Mouse (Mus musculus) midbrain, embryonic 14.5 days (tissue): ENCODE measurements around the gene Npdc1. TPM values are rescaled to one million over a fixed set of nuclear protein-coding genes. Genes with fewer than 3 reads are reported as not detected.

Experiments used
- ATAC-seq: fragments of 200-750 bp; cut with Nextera tagmentation; 2 replicates; pipeline ENCODE4 v1.8.0; 2017; ENCODE audit warnings: moderate number of reproducible peaks, moderate library complexity; ENCODE audit not compliant: low FRiP score, low TSS enrichment
- DNase-seq: peaks from one replicate; pipeline ENCODE4 v3.0.0-alpha.2; 2015
- H3K27ac ChIP-seq: fragments of 300-500 bp; sonication (generic); replicated peaks from 2 replicates; pipeline ENCODE4 v1.5.1; 2014; ENCODE audit warnings: mild to moderate bottlenecking, low read depth, low read length, moderate library complexity
- H3K27me3 ChIP-seq: fragments of 300-500 bp; sonication (generic); 2 replicates; pipeline ENCODE4 v1.6.1; 2014; ENCODE audit warnings: low read length, control low read depth, mixed read lengths; ENCODE audit not compliant: control insufficient read depth, insufficient read depth
- H3K36me3 ChIP-seq: fragments of 300-500 bp; sonication (generic); 2 replicates; pipeline ENCODE4 v1.6.1; 2014; ENCODE audit warnings: low read length, control low read depth; ENCODE audit not compliant: control insufficient read depth, insufficient read depth
- H3K4me1 ChIP-seq: fragments of 300-500 bp; sonication (generic); 2 replicates; pipeline ENCODE4 v1.6.1; 2014; ENCODE audit warnings: mild to moderate bottlenecking, antibody characterized with exemption, low read length, control low read depth; ENCODE audit not compliant: control insufficient read depth, insufficient read depth
- H3K4me2 ChIP-seq: fragments of 300-500 bp; sonication (generic); 2 replicates; pipeline ENCODE4 v1.6.1; 2014; ENCODE audit warnings: mild to moderate bottlenecking, low read length, moderate library complexity
- H3K4me3 ChIP-seq: fragments of 300-500 bp; sonication (generic); replicated peaks from 2 replicates; pipeline ENCODE4 v1.5.1; 2014; ENCODE audit warnings: low read depth, low read length
- H3K9ac ChIP-seq: fragments of 300-500 bp; sonication (generic); replicated peaks from 2 replicates; pipeline ENCODE4 v1.6.1; 2014; ENCODE audit warnings: mild to moderate bottlenecking, low read length, moderate library complexity
- H3K9me3 ChIP-seq: fragments of 300-500 bp; sonication (generic); 2 replicates; pipeline ENCODE4 v1.6.1; 2016; ENCODE audit warnings: low read length, control low read depth, mixed read lengths; ENCODE audit not compliant: control insufficient read depth
- WGBS: fragments of 180-500 bp; shearing (Covaris S2); extraction: QIAGEN DNeasy Blood & Tissue Kit; methylation state at CpG from one replicate; pipeline ENCODE4 v1.1.7; 2014; 5-methylcytosine and 5-hydroxymethylcytosine counted together
- polyA plus RNA-seq: library from polyadenylated mRNA; unstranded; fragments of >200 nt; fragmentation: Nextera tagmentation; extraction: Ambion mirVana; gene quantifications from 2 replicates; pipeline ENCODE4 v1.2.1, GENCODE M21; 2014

Gene Npdc1
- polyA plus RNA-seq, 1 experiment from 2014 or later = 374 TPM

DNA sequence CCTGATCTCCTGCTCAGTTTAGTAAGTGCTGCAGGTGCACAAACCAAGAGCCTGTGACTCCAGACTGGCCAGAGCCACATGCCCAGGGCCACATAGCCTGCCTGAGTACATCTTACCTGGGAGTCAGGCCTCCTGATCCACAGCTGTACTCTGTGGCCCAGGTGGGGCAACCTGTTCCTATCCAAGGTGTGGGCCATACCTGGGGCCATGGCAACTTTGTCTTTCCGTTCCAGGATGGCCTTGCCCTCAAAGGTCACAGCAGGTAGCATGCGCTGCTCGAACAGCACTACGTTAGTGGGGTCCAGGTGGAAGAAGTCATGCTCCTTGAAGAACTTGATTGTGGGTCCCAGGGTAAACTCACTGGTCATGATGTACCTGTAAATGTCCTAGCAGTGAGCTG lies 34.8 kb upstream of the Npdc1 start:
- no peaks in the 10 kb centered on the region for H3K36me3 ChIP-seq
- H3K4me3 ChIP-seq = 0 out of 2 replicates have a peak overlapping the region, but pooled peaks have one; percentile 48
- H3K27me3 ChIP-seq = peaks cover 25% of the 10 kb centered on the region; the same call in 1 of the 2 replicates
- no peak for DNase-seq
- no peak overlapping the region for H3K27ac ChIP-seq
- H3K4me2 ChIP-seq = no peak overlapping the region; the same call in 1 of the 2 replicates
- H3K4me1 ChIP-seq = no peaks in the 10 kb centered on the region
- no peak overlapping the region for H3K9ac ChIP-seq
- 86% methylated on average over 4 of the region's 4 CpGs for WGBS
- H3K9me3 ChIP-seq = no peaks in the 10 kb centered on the region
- ATAC-seq = no peak

GRCm38 (mm10) chr2:25364761-25365090 lies 34.4 kb upstream of the Npdc1 start:
- 32% methylated on average over 9 of the region's 9 CpGs for WGBS
- no peaks in the 10 kb centered on the region for H3K9me3 ChIP-seq
- no peaks in the 10 kb centered on the region for H3K36me3 ChIP-seq
- no peaks in the 10 kb centered on the region for H3K4me1 ChIP-seq
- peak overlapping the region; percentile 48 for H3K4me3 ChIP-seq
- no peak for DNase-seq
- no peak overlapping the region for H3K27ac ChIP-seq
- peaks cover 25% of the 10 kb centered on the region; the same call in 1 of the 2 replicates for H3K27me3 ChIP-seq
- H3K4me2 ChIP-seq = peak overlapping the region; percentile 95
- ATAC-seq = no peak
- peak overlapping the region; percentile 57 for H3K9ac ChIP-seq

- Histone ChIP-seq H3K27me3 (peaks cover 25% of the 10 kb centered on the region; the same call in 1 of the 2 replicates), H3K36me3 (no peaks in the 10 kb centered on the region), H3K4me3 (peak within 1 kb of the TSS; percentile 48), H3K9ac (peak within 1 kb of the TSS; percentile 57), H3K4me2 (peak within 1 kb of the TSS; percentile 95), H3K4me1 (no peaks in the 10 kb centered on the region), H3K27ac (no peak within 1 kb of the TSS), H3K9me3 (no peaks in the 10 kb centered on the region)
- DNase-seq (peak; percentile 79), ATAC-seq (0 out of 2 replicates have a peak, but pooled peaks have one; percentile 34)
- 1% methylated on average over 54 of the region's 54 CpGs for WGBS
These were observed 33.9 kb upstream of the Npdc1 start, which contains the start of gene Uap1l1 for GRCm38 (mm10) chr2:25365091-25365761. TSS of gene Uap1l1 (minus strand) at chr2:25365682.

- Histone ChIP-seq H3K4me2 (no peak overlapping the region), H3K27ac (no peak overlapping the region), H3K9me3 (no peaks in the 10 kb centered on the region), H3K9ac (no peak overlapping the region), H3K36me3 (no peaks in the 10 kb centered on the region), H3K4me3 (no peak overlapping the region), H3K27me3 (peaks cover 9% of the 10 kb centered on the region; the same call in 1 of the 2 replicates), H3K4me1 (peaks cover 16% of the 10 kb centered on the region; the same call in 1 of the 2 replicates)
- DNase-seq (no peak), ATAC-seq (no peak)
- WGBS = 92% methylated on average over 3 of the region's 3 CpGs
These were observed 29.2 kb upstream of the Npdc1 start for GRCm38 (mm10) chr2:25369996-25370395.

GRCm38 (mm10) chr2:25371764-25372643 lies 27.1 kb upstream of the Npdc1 start, which contains the start of gene Sapcd2:
TSS of gene Sapcd2 (plus strand) at chr2:25372321.
- Histone ChIP-seq H3K36me3 (no peaks in the 10 kb centered on the region), H3K9ac (peak within 1 kb of the TSS; percentile 55), H3K4me2 (peak within 1 kb of the TSS; percentile 97), H3K4me1 (peaks cover 16% of the 10 kb centered on the region; the same call in 1 of the 2 replicates), H3K4me3 (peak within 1 kb of the TSS; percentile 67), H3K9me3 (no peaks in the 10 kb centered on the region), H3K27me3 (no peaks in the 10 kb centered on the region), H3K27ac (peak within 1 kb of the TSS; percentile 27; the same call in 1 of the 2 replicates)
- under 1% methylated on average over 65 of the region's 65 CpGs for WGBS
- peak; percentile 92 for DNase-seq
- peak; percentile 91 for ATAC-seq

GRCm38 (mm10) chr2:25372644-25373391 lies 26.3 kb upstream of the Npdc1 start:
- H3K9me3 ChIP-seq = no peaks in the 10 kb centered on the region
- no peak; the same call in 1 of the 2 replicates for ATAC-seq
- 3% methylated on average over 42 of the region's 42 CpGs for WGBS

GRCm38 (mm10) chr2:25373431-25373830 lies 25.7 kb upstream of the Npdc1 start:
- DNase-seq (no peak), ATAC-seq (no peak)

More at GRCm38 (mm10) chr2:25372644-25373391, 26.3 kb upstream of the Npdc1 start:
- no peaks in the 10 kb centered on the region for H3K27me3 ChIP-seq
- H3K4me1 ChIP-seq = peaks cover 16% of the 10 kb centered on the region; the same call in 1 of the 2 replicates
- no peaks in the 10 kb centered on the region for H3K36me3 ChIP-seq
- H3K27ac ChIP-seq = no peak overlapping the region
- peak overlapping the region; percentile 55 for H3K9ac ChIP-seq
- H3K4me2 ChIP-seq = peak overlapping the region; percentile 97
- no peak for DNase-seq
- H3K4me3 ChIP-seq = peak overlapping the region; percentile 67

DNA sequence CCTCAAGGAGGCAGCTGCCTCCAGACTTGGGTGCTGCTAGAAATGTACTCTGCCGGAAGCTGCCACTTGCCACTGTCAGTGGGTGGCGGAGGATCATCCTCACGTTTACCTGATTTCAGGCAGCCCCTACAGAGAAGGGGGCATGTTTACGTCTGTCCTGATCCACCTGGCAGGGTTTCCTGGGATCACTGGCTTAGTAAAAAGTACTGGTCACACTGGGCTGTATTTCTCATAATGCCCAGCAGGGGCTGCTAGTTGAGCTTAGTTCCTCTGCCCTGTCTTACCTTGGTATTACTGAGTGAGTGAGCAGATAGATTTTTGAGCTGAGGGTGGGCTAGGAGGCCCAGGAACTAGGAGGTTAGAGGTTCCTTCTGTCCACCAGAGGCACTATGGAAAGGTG lies 22.6 kb upstream of the Npdc1 start:
- Histone ChIP-seq H3K27ac (no peak overlapping the region), H3K9ac (0 out of 2 replicates have a peak overlapping the region, but pooled peaks have one; percentile 10), H3K36me3 (no peaks in the 10 kb centered on the region), H3K9me3 (no peaks in the 10 kb centered on the region), H3K27me3 (no peaks in the 10 kb centered on the region), H3K4me3 (no peak overlapping the region), H3K4me1 (peaks cover 16% of the 10 kb centered on the region; the same call in 1 of the 2 replicates), H3K4me2 (no peak overlapping the region)
- 70% methylated on average over 4 of the region's 4 CpGs for WGBS
- DNase-seq (peak; percentile 81), ATAC-seq (no peak)

More at GRCm38 (mm10) chr2:25373431-25373830, 25.7 kb upstream of the Npdc1 start:
- peak overlapping the region; percentile 55; the same call in 1 of the 2 replicates for H3K9ac ChIP-seq
- peaks cover 16% of the 10 kb centered on the region; the same call in 1 of the 2 replicates for H3K4me1 ChIP-seq
- WGBS = 22% methylated on average over 2 of the region's 2 CpGs
- H3K27me3 ChIP-seq = no peaks in the 10 kb centered on the region
- H3K4me3 ChIP-seq = peak overlapping the region; percentile 67
- H3K36me3 ChIP-seq = no peaks in the 10 kb centered on the region
- no peak overlapping the region for H3K27ac ChIP-seq
- no peaks in the 10 kb centered on the region for H3K9me3 ChIP-seq
- peak overlapping the region; percentile 97 for H3K4me2 ChIP-seq
